Mouse (Mus musculus) small intestine, adult 2 months (tissue): ENCODE results near the gene Pcdh15. TPM values are rescaled to one million over a fixed set of nuclear protein-coding genes. Genes with fewer than 3 reads are reported as not detected.

Experiments used
- H3K27ac ChIP-seq: fragments of 200-500 bp; 2 replicates; pipeline ENCODE4 v1.5.1; 2012; ENCODE audit warnings: low read depth, low read length, control low read depth, inconsistent platforms; ENCODE audit not compliant: insufficient read depth
- H3K27me3 ChIP-seq: fragments of 200-500 bp; 2 replicates; pipeline ENCODE4 v1.6.1; 2012; ENCODE audit warnings: mild to moderate bottlenecking, moderate library complexity, low read length, inconsistent platforms; ENCODE audit not compliant: control insufficient read depth, insufficient read depth
- H3K36me3 ChIP-seq: fragments of 200-500 bp; 2 replicates; pipeline ENCODE4 v1.6.1; 2012; ENCODE audit warnings: mild to moderate bottlenecking, low read length, control low read depth, inconsistent platforms; ENCODE audit not compliant: control insufficient read depth, insufficient read depth
- H3K4me1 ChIP-seq: fragments of 200-500 bp; 2 replicates; pipeline ENCODE4 v1.6.1; 2012; ENCODE audit warnings: low read length, inconsistent platforms, mixed read lengths; ENCODE audit not compliant: control insufficient read depth, insufficient read depth, insufficient read length
- H3K4me3 ChIP-seq: fragments of 200-500 bp; 2 replicates; pipeline ENCODE4 v1.5.1; 2012; ENCODE audit warnings: low read depth, mild to moderate bottlenecking, control low read depth, inconsistent platforms, low read length, moderate library complexity
- CTCF ChIP-seq: fragments of 200-500 bp; IDR thresholded peaks from 2 replicates; pipeline ENCODE4 v1.5.1; 2012; ENCODE audit warnings: low read depth, mild to moderate bottlenecking, control low read depth, inconsistent platforms, low read length, moderate library complexity, mixed read lengths; ENCODE audit not compliant: insufficient replicate concordance, insufficient read length; ENCODE audit errors: extremely low read depth
- POLR2A ChIP-seq: fragments of 200-500 bp; IDR thresholded peaks from 2 replicates; pipeline ENCODE4 v1.6.1; 2012; ENCODE audit warnings: low read depth, mild to moderate bottlenecking, control low read depth, inconsistent platforms, low read length, moderate library complexity
- WGBS: fragments of 180-500 bp; shearing (Covaris S2); methylation state at CpG from one replicate; pipeline ENCODE4 v1.1.7; 2018; 5-methylcytosine and 5-hydroxymethylcytosine counted together
- polyA plus RNA-seq: library from polyadenylated mRNA; depleted of rRNA; stranded (reverse); fragments of >200 nt; gene quantifications from 2 replicates; pipeline ENCODE4 v1.2.3, GENCODE M21; 2012

Gene Pcdh15
- polyA plus RNA-seq, 1 experiment = 0.16 TPM

GRCm38 (mm10) chr10:74203650-74204049 is 1104.5 kb downstream of the Pcdh15 start:
- Histone ChIP-seq H3K4me1 (no peaks in the 10 kb centered on the region), H3K27me3 (no peaks in the 10 kb centered on the region), H3K4me3 (no peak overlapping the region), H3K27ac (no peak overlapping the region), H3K36me3 (no peaks in the 10 kb centered on the region)
- TF ChIP-seq CTCF = no peak
- no peak for TF ChIP-seq POLR2A

GRCm38 (mm10) chr10:74217268-74217667 is 1118.1 kb downstream of the Pcdh15 start:
- no peaks in the 10 kb centered on the region for H3K27me3 ChIP-seq
- H3K4me1 ChIP-seq = no peaks in the 10 kb centered on the region
- no peak overlapping the region for H3K4me3 ChIP-seq
- no peaks in the 10 kb centered on the region for H3K36me3 ChIP-seq
- WGBS = 22% methylated on average over 1 of the region's 1 CpGs
- no peak overlapping the region for H3K27ac ChIP-seq
- TF ChIP-seq POLR2A = no peak
- no peak for TF ChIP-seq CTCF

GRCm38 (mm10) chr10:74220439-74220838 is 1121.3 kb downstream of the Pcdh15 start:
- Histone ChIP-seq H3K36me3 (no peaks in the 10 kb centered on the region), H3K27me3 (no peaks in the 10 kb centered on the region), H3K4me1 (no peaks in the 10 kb centered on the region), H3K27ac (no peak overlapping the region), H3K4me3 (no peak overlapping the region)
- WGBS = 82% methylated on average over 2 of the region's 2 CpGs
- no peak for TF ChIP-seq POLR2A
- TF ChIP-seq CTCF = no peak

GRCm38 (mm10) chr10:74257716-74258446 is 1158.7 kb downstream of the Pcdh15 start:
- WGBS = 87% methylated on average over 15 of the region's 15 CpGs
- Histone ChIP-seq H3K4me3 (no peak overlapping the region), H3K27ac (no peak overlapping the region), H3K4me1 (no peaks in the 10 kb centered on the region), H3K27me3 (no peaks in the 10 kb centered on the region), H3K36me3 (no peaks in the 10 kb centered on the region)
- no peak for TF ChIP-seq POLR2A
- no peak for TF ChIP-seq CTCF

- Histone ChIP-seq H3K4me3 (no peak overlapping the region), H3K27ac (no peak overlapping the region), H3K27me3 (no peaks in the 10 kb centered on the region), H3K4me1 (no peaks in the 10 kb centered on the region), H3K36me3 (no peaks in the 10 kb centered on the region)
- TF ChIP-seq POLR2A (no peak), CTCF (no peak)
These were observed 1159.5 kb downstream of the Pcdh15 start for GRCm38 (mm10) chr10:74258639-74259038.

- H3K27ac ChIP-seq = no peak overlapping the region
- no peaks in the 10 kb centered on the region for H3K27me3 ChIP-seq
- H3K36me3 ChIP-seq = no peaks in the 10 kb centered on the region
- TF ChIP-seq POLR2A = no peak
- TF ChIP-seq CTCF = no peak
- no peak overlapping the region for H3K4me3 ChIP-seq
- 47% methylated on average over 6 of the region's 6 CpGs for WGBS
- H3K4me1 ChIP-seq = no peaks in the 10 kb centered on the region
These were observed 1170.6 kb downstream of the Pcdh15 start for GRCm38 (mm10) chr10:74269637-74270269.

GRCm38 (mm10) chr10:74270894-74271293 is 1171.8 kb downstream of the Pcdh15 start:
- Histone ChIP-seq H3K36me3 (no peaks in the 10 kb centered on the region), H3K27me3 (no peaks in the 10 kb centered on the region), H3K27ac (no peak overlapping the region), H3K4me3 (no peak overlapping the region), H3K4me1 (no peaks in the 10 kb centered on the region)
- WGBS = 83% methylated on average over 5 of the region's 5 CpGs
- TF ChIP-seq POLR2A = no peak
- TF ChIP-seq CTCF = no peak
